Mouse (Mus musculus) E14TG2a.4 (cell line): ENCODE measurements around the gene Gm45234.
A peak's percentile ranks its signal among the peaks of the same experiment; 100 is the strongest.

ENCODE experiments used
- CTCF ChIP-seq: conservative IDR thresholded peaks from 2 replicates; pipeline ENCODE4 v1.5.1; 2014; ENCODE audit warnings: low read length
- NANOG ChIP-seq: IDR thresholded peaks from 2 replicates; pipeline ENCODE4 v1.6.1; 2014; ENCODE audit warnings: borderline replicate concordance, low read length, mixed read lengths
- POU5F1 ChIP-seq: IDR thresholded peaks from 2 replicates; pipeline ENCODE4 v1.6.1; 2014; ENCODE audit warnings: low read length, borderline replicate concordance

DNA sequence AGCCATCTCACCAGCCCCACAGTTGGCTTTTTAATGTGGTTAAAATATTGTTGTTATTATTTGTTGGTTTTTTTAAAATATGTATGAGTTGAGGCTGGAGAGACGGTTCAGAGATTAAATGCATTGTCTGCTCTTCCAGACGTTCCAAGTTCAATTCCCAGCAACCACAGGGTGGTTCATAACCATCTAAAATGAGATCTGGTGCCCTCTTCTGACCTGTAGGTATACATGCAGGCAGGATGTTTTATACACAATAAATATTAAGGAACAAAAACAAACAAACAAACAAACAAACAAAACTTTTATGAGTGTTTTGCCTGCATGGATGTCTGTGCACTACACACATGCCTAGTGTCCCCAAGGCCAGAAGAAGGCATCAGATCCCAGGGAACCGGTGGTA is 47.2 kb upstream of the Gm45234 start:
- TF ChIP-seq CTCF (peak; percentile 27), NANOG (no peak), POU5F1 (no peak)
